Mouse (Mus musculus) activated CD4-positive, CD25-positive, alpha-beta regulatory T cell (primary cell): ENCODE results near the gene Rubcnl. TPM values are rescaled to one million over a fixed set of nuclear protein-coding genes. Genes with fewer than 3 reads are reported as not detected.

Experiments used
- polyA plus RNA-seq, 2 experiments: library from polyadenylated mRNA; unstranded; fragments of 100-300 nt; shearing (Covaris generic); gene quantifications; one replicate each; pipeline ENCODE4 v1.2.1; 2017

Gene Rubcnl
- polyA plus RNA-seq, result 1 to 10 TPM in 1 of 2 experiments, under 1 TPM in 1; 0.80 to 1.0 TPM

GRCm38 (mm10) chr14:75015856-75016714, at the start of gene Rubcnl:
Rubcnl (plus strand) TSS chr14:75016027.

Other genes starting within 250 kb of the Rubcnl start
- gene Lrch1, start 68.2 kb upstream of the Rubcnl start, polyA plus RNA-seq, result 10 to 100 TPM; 44.9 to 49.1 TPM
- under 1 TPM in 1 of 2 experiments, not detected in 1; 0.14 TPM for gene Lrrc63, start 114.9 kb downstream of the Rubcnl start, polyA plus RNA-seq
- 1,000 to 10,000 TPM in 1 of 2 experiments, 100 to 1,000 TPM in 1; 793 to 1,561 TPM for gene Lcp1, start 115.1 kb downstream of the Rubcnl start, polyA plus RNA-seq
- not detected for gene Cpb2, start 226.3 kb downstream of the Rubcnl start, polyA plus RNA-seq